Mouse (Mus musculus): ENCODE measurements at regions not wholly inside any gene's neighbourhood (a gene's known extent, or its start where the extent isn't known, plus 50 kb on each side); places are given as distances from the start of the nearest gene placed in this dataset.

GRCm38 (mm10) chr12:77962631-77963030, 231.4 kb upstream of the Gm6657 start:
- TF ChIP-seq FLI1 (IDR thresholded peaks at IDR 0.05; ENCODE audit: low read length) (no peak), GATA1 (IDR thresholded peaks at IDR 0.05; ENCODE audit: borderline replicate concordance, low read length) (no peak)

Measured in megakaryocyte, embryonic 14.5 days (primary cell).